Mouse (Mus musculus): Measurements from ENCODE around the gene Tns4. TPM values are rescaled to one million over a fixed set of nuclear protein-coding genes. Genes with fewer than 3 reads are reported as not detected.

Tns4 gene
- polyA plus RNA-seq, 1 experiment = 12.8 TPM

- Histone ChIP-seq H3K9me3 (replicated peaks; ENCODE audit: control insufficient read depth, insufficient read depth, low read length, poor library complexity, severe bottlenecking) (no peaks in the 10 kb centered on the region), H3K4me3 (ENCODE audit: low read depth, low read length) (no peak overlapping the region), H3K4me1 (ENCODE audit: control insufficient read depth, insufficient read depth, low read length) (no peaks in the 10 kb centered on the region), H3K27ac (ENCODE audit: insufficient read depth, low read length) (no peak overlapping the region), H3K27me3 (ENCODE audit: control insufficient read depth, insufficient read depth, low read length, poor library complexity, severe bottlenecking) (no peaks in the 10 kb centered on the region), H3K9ac (ENCODE audit: low read depth, poor library complexity, severe bottlenecking) (no peak overlapping the region), H3K36me3 (ENCODE audit: control insufficient read depth, insufficient read depth, low read length, poor library complexity, severe bottlenecking) (no peaks in the 10 kb centered on the region)
- TF ChIP-seq EP300 (IDR thresholded peaks at IDR 0.05; ENCODE audit: insufficient read depth, low read depth, low read length) (no peak), CTCF (IDR thresholded peaks at IDR 0.05; ENCODE audit: low read depth, low read length) (no peak), POLR2A (IDR thresholded peaks at IDR 0.05; ENCODE audit: insufficient read depth, low read length) (no peak)
Measured at GRCm38 (mm10) chr11:99082098-99082497, 7.0 kb downstream of the Tns4 start.

- no peak overlapping the region for H3K27ac ChIP-seq (ENCODE audit: insufficient read depth, low read length)
- no peak for TF ChIP-seq CTCF (IDR thresholded peaks at IDR 0.05; ENCODE audit: low read depth, low read length)
- TF ChIP-seq EP300 (IDR thresholded peaks at IDR 0.05; ENCODE audit: insufficient read depth, low read depth, low read length) = no peak
- no peak for TF ChIP-seq POLR2A (IDR thresholded peaks at IDR 0.05; ENCODE audit: insufficient read depth, low read length)
Measured at GRCm38 (mm10) chr11:99081566-99081965, 7.5 kb downstream of the Tns4 start.

GRCm38 (mm10) chr11:99080902-99081543 is 8.1 kb downstream of the Tns4 start:
- Histone ChIP-seq H3K36me3 (ENCODE audit: control insufficient read depth, insufficient read depth, low read length, poor library complexity, severe bottlenecking) (no peaks in the 10 kb centered on the region), H3K4me3 (ENCODE audit: low read depth, low read length) (no peak overlapping the region), H3K9ac (ENCODE audit: low read depth, poor library complexity, severe bottlenecking) (no peak overlapping the region), H3K4me1 (ENCODE audit: control insufficient read depth, insufficient read depth, low read length) (no peaks in the 10 kb centered on the region), H3K27me3 (ENCODE audit: control insufficient read depth, insufficient read depth, low read length, poor library complexity, severe bottlenecking) (no peaks in the 10 kb centered on the region), H3K9me3 (replicated peaks; ENCODE audit: control insufficient read depth, insufficient read depth, low read length, poor library complexity, severe bottlenecking) (no peaks in the 10 kb centered on the region), H3K27ac (ENCODE audit: insufficient read depth, low read length) (no peak overlapping the region)
- no peak for TF ChIP-seq EP300 (IDR thresholded peaks at IDR 0.05; ENCODE audit: insufficient read depth, low read depth, low read length)
- no peak for TF ChIP-seq CTCF (IDR thresholded peaks at IDR 0.05; ENCODE audit: low read depth, low read length)

More at GRCm38 (mm10) chr11:99081566-99081965, 7.5 kb downstream of the Tns4 start:
- H3K4me3 ChIP-seq (ENCODE audit: low read depth, low read length) = no peak overlapping the region
- no peaks in the 10 kb centered on the region for H3K4me1 ChIP-seq (ENCODE audit: control insufficient read depth, insufficient read depth, low read length)
- no peaks in the 10 kb centered on the region for H3K27me3 ChIP-seq (ENCODE audit: control insufficient read depth, insufficient read depth, low read length, poor library complexity, severe bottlenecking)
- H3K9ac ChIP-seq (ENCODE audit: low read depth, poor library complexity, severe bottlenecking) = no peak overlapping the region
- H3K9me3 ChIP-seq (replicated peaks; ENCODE audit: control insufficient read depth, insufficient read depth, low read length, poor library complexity, severe bottlenecking) = no peaks in the 10 kb centered on the region
- no peaks in the 10 kb centered on the region for H3K36me3 ChIP-seq (ENCODE audit: control insufficient read depth, insufficient read depth, low read length, poor library complexity, severe bottlenecking)

GRCm38 (mm10) chr11:99077869-99078268 is 11.2 kb downstream of the Tns4 start:
- Histone ChIP-seq H3K27ac (ENCODE audit: insufficient read depth, low read length) (no peak overlapping the region), H3K4me1 (ENCODE audit: control insufficient read depth, insufficient read depth, low read length) (peaks cover 2% of the 10 kb centered on the region), H3K27me3 (ENCODE audit: control insufficient read depth, insufficient read depth, low read length, poor library complexity, severe bottlenecking) (no peaks in the 10 kb centered on the region)

GRCm38 (mm10) chr11:99076744-99077319 is 12.3 kb downstream of the Tns4 start:
- Histone ChIP-seq H3K27ac (ENCODE audit: insufficient read depth, low read length) (no peak overlapping the region), H3K9me3 (replicated peaks; ENCODE audit: control insufficient read depth, insufficient read depth, low read length, poor library complexity, severe bottlenecking) (no peaks in the 10 kb centered on the region), H3K9ac (ENCODE audit: low read depth, poor library complexity, severe bottlenecking) (no peak overlapping the region), H3K36me3 (ENCODE audit: control insufficient read depth, insufficient read depth, low read length, poor library complexity, severe bottlenecking) (no peaks in the 10 kb centered on the region), H3K27me3 (ENCODE audit: control insufficient read depth, insufficient read depth, low read length, poor library complexity, severe bottlenecking) (no peaks in the 10 kb centered on the region), H3K4me3 (ENCODE audit: low read depth, low read length) (no peak overlapping the region), H3K4me1 (ENCODE audit: control insufficient read depth, insufficient read depth, low read length) (peaks cover 2% of the 10 kb centered on the region)
- TF ChIP-seq POLR2A (IDR thresholded peaks at IDR 0.05; ENCODE audit: insufficient read depth, low read length) (no peak), EP300 (IDR thresholded peaks at IDR 0.05; ENCODE audit: insufficient read depth, low read depth, low read length) (no peak), CTCF (IDR thresholded peaks at IDR 0.05; ENCODE audit: low read depth, low read length) (no peak)

More at GRCm38 (mm10) chr11:99077869-99078268, 11.2 kb downstream of the Tns4 start:
- TF ChIP-seq CTCF (IDR thresholded peaks at IDR 0.05; ENCODE audit: low read depth, low read length) (no peak), EP300 (IDR thresholded peaks at IDR 0.05; ENCODE audit: insufficient read depth, low read depth, low read length) (no peak), POLR2A (IDR thresholded peaks at IDR 0.05; ENCODE audit: insufficient read depth, low read length) (no peak)
- H3K9me3 ChIP-seq (replicated peaks; ENCODE audit: control insufficient read depth, insufficient read depth, low read length, poor library complexity, severe bottlenecking) = no peaks in the 10 kb centered on the region
- no peaks in the 10 kb centered on the region for H3K36me3 ChIP-seq (ENCODE audit: control insufficient read depth, insufficient read depth, low read length, poor library complexity, severe bottlenecking)
- no peak overlapping the region for H3K4me3 ChIP-seq (ENCODE audit: low read depth, low read length)
- H3K9ac ChIP-seq (ENCODE audit: low read depth, poor library complexity, severe bottlenecking) = no peak overlapping the region

- Histone ChIP-seq H3K4me3 (ENCODE audit: low read depth, low read length) (no peak overlapping the region), H3K9me3 (replicated peaks; ENCODE audit: control insufficient read depth, insufficient read depth, low read length, poor library complexity, severe bottlenecking) (no peaks in the 10 kb centered on the region), H3K27me3 (ENCODE audit: control insufficient read depth, insufficient read depth, low read length, poor library complexity, severe bottlenecking) (no peaks in the 10 kb centered on the region), H3K4me1 (ENCODE audit: control insufficient read depth, insufficient read depth, low read length) (peaks cover 2% of the 10 kb centered on the region), H3K36me3 (ENCODE audit: control insufficient read depth, insufficient read depth, low read length, poor library complexity, severe bottlenecking) (no peaks in the 10 kb centered on the region), H3K27ac (ENCODE audit: insufficient read depth, low read length) (no peak overlapping the region), H3K9ac (ENCODE audit: low read depth, poor library complexity, severe bottlenecking) (no peak overlapping the region)
- TF ChIP-seq POLR2A (IDR thresholded peaks at IDR 0.05; ENCODE audit: insufficient read depth, low read length) = no peak
- TF ChIP-seq CTCF (IDR thresholded peaks at IDR 0.05; ENCODE audit: low read depth, low read length) = no peak
- no peak for TF ChIP-seq EP300 (IDR thresholded peaks at IDR 0.05; ENCODE audit: insufficient read depth, low read depth, low read length)
Measured at GRCm38 (mm10) chr11:99073781-99074180, 15.3 kb downstream of the Tns4 start.
